Comparison of ENCODE assay signal across 29 mouse cellular contexts in genomic region chr4:119450436-119450835, GRCm38 (mm10). TPM values are rescaled to one million over a fixed set of nuclear protein-coding genes. Genes with fewer than 3 reads are reported as not detected.
A peak's percentile ranks its signal among the peaks of the same experiment; 100 is the strongest.
DNase-seq lines count a peak whose midpoint lies in the region; ATAC-seq and TF ChIP-seq lines count a peak whose summit lies in the region.
"Had no signal": no experiment of that assay in that cellular context is flagged by ENCODE, and none has a peak within 500 bp of the region (broad histone marks: within the 10 kb centered on the region; RNA-seq: fewer than 3 reads in every experiment).

No protein-coding gene starts in this region.

- no peaks in the 10 kb centered on the region for H3K36me3 ChIP-seq in forebrain, postnatal 0 days (ENCODE audit: insufficient read depth)
- no peaks in the 10 kb centered on the region for H3K36me3 ChIP-seq in forebrain, embryonic 15.5 days
- H3K36me3 ChIP-seq: embryonic facial prominence, embryonic 13.5 days; embryonic facial prominence, embryonic 15.5 days; forebrain, embryonic 10.5 days; forebrain, embryonic 12.5 days; G1E had no signal

- no peak for ATAC-seq in forebrain, postnatal 0 days
- ATAC-seq in forebrain, embryonic 15.5 days (replicated peaks), result no peak
- ATAC-seq: activated CD4-positive, CD25-positive, alpha-beta regulatory T cell, adult 4 months; CD4-positive, CD25-positive, alpha-beta regulatory T cell, adult 4 months; forebrain, embryonic 14.5 days; Patski had no signal

- no peak overlapping the region for H3K4me3 ChIP-seq in forebrain, postnatal 0 days (ENCODE audit: low read depth, low read length)
- H3K4me3 ChIP-seq in forebrain, embryonic 15.5 days, result no peak overlapping the region
- H3K4me3 ChIP-seq: embryonic facial prominence, embryonic 13.5 days; embryonic facial prominence, embryonic 15.5 days; erythroblast, embryonic 14.5 days; forebrain, embryonic 10.5 days; forebrain, embryonic 12.5 days had no signal

- H3K9ac ChIP-seq in forebrain, postnatal 0 days, result no peak overlapping the region
- no peak overlapping the region for H3K9ac ChIP-seq in forebrain, embryonic 15.5 days (replicated peaks)
- H3K9ac ChIP-seq: embryonic facial prominence, embryonic 13.5 days; embryonic facial prominence, embryonic 15.5 days; forebrain, embryonic 12.5 days had no signal

- peak overlapping the region; percentile 40; the same call in 1 of the 2 replicates for H3K27ac ChIP-seq in forebrain, postnatal 0 days (ENCODE audit: low read depth, low read length)
- no peak overlapping the region for H3K27ac ChIP-seq in forebrain, embryonic 15.5 days (replicated peaks)
- H3K27ac ChIP-seq: embryonic facial prominence, embryonic 13.5 days; embryonic facial prominence, embryonic 15.5 days; forebrain, embryonic 10.5 days; forebrain, embryonic 12.5 days had no signal

- peaks cover 4% of the 10 kb centered on the region; the same call in 1 of the 2 replicates for H3K4me1 ChIP-seq in forebrain, postnatal 0 days (ENCODE audit: insufficient read depth)
- H3K4me1 ChIP-seq in forebrain, embryonic 15.5 days, result peaks cover 7% of the 10 kb centered on the region
- H3K4me1 ChIP-seq: embryonic facial prominence, embryonic 15.5 days had no signal

- DNase-seq in forebrain, postnatal 0 days, result no peak
- peak; percentile 62 for DNase-seq in heart, adult 11 months
- no peak for DNase-seq in heart, adult 8-10 months (ENCODE audit: low spot score)
- DNase-seq in brain, adult 2 months (ENCODE audit: low read depth, low spot score), result peak; percentile 49
- DNase-seq: adrenal gland, adult 8-10 months; adrenal gland, postnatal 14 days; adrenal gland, postnatal 36 days; B cell, adult 2 months; cerebellum, adult 11 months; cerebellum, adult 18-20 months; cerebellum, adult 8-10 months; cerebellum, adult 9-11 months; cerebellum, postnatal 14 days; cerebellum, postnatal 36 days; embryo, embryonic 11 days had no signal

- H3K27me3 ChIP-seq in forebrain, postnatal 0 days (ENCODE audit: insufficient read depth, low read length), result no peaks in the 10 kb centered on the region
- H3K27me3 ChIP-seq in forebrain, embryonic 15.5 days, result no peaks in the 10 kb centered on the region
- H3K27me3 ChIP-seq: CH12.LX; embryonic facial prominence, embryonic 13.5 days; embryonic facial prominence, embryonic 15.5 days; forebrain, embryonic 12.5 days; Patski had no signal

- no peaks in the 10 kb centered on the region for H3K9me3 ChIP-seq in forebrain, postnatal 0 days (ENCODE audit: low read length)
- no peaks in the 10 kb centered on the region for H3K9me3 ChIP-seq in forebrain, embryonic 15.5 days
- H3K9me3 ChIP-seq: embryonic facial prominence, embryonic 13.5 days; embryonic facial prominence, embryonic 15.5 days; forebrain, embryonic 10.5 days; forebrain, embryonic 12.5 days; G1E had no signal

- no peak overlapping the region for H3K4me2 ChIP-seq in forebrain, postnatal 0 days (ENCODE audit: low read depth)
- H3K4me2 ChIP-seq in forebrain, embryonic 15.5 days (replicated peaks), result no peak overlapping the region
- H3K4me2 ChIP-seq: embryonic facial prominence, embryonic 13.5 days; embryonic facial prominence, embryonic 15.5 days; forebrain, embryonic 12.5 days had no signal

- no peak for TF ChIP-seq CTCF in forebrain, postnatal 0 days (IDR thresholded peaks at IDR 0.05; ENCODE audit: low read depth)

- 59% methylated on average over 7 of the region's 7 CpGs for WGBS in forebrain, postnatal 0 days
- WGBS in forebrain, embryonic 15.5 days, result 68% methylated on average over 7 of the region's 7 CpGs

RNA-seq across cellular contexts. Expression of gene Zmynd12, which starts 27.8 kb away (rescaled TPM):
- total RNA-seq in forebrain, postnatal 0 days (2014; rRNA removed), result 0.33 and 0.77 TPM in 2 replicates
- polyA plus RNA-seq in forebrain, postnatal 0 days (2015; fragmentation: Nextera tagmentation; extraction: Ambion mirVana), result 0.82 and 1.1 TPM in 2 replicates
- polyA plus RNA-seq in forebrain, embryonic 15.5 days (2015; fragmentation: Nextera tagmentation; extraction: Ambion mirVana), result 0.27 and 0.57 TPM in 2 replicates
- not detected for total RNA-seq in heart, adult 8-10 months (2022)
- total RNA-seq: common myeloid progenitor, adult 5-6 weeks had no signal
- polyA plus RNA-seq: activated CD4-positive, CD25-positive, alpha-beta regulatory T cell, adult 4 months; embryonic facial prominence, embryonic 11.5 days; embryonic facial prominence, embryonic 13.5 days; erythroblast, embryonic 14.5 days; forebrain, embryonic 12.5 days had no signal

RNA-seq across cellular contexts. Expression of gene Ppcs, which starts 28.2 kb away (rescaled TPM):
- total RNA-seq in forebrain, postnatal 0 days (2014; rRNA removed), result 13.5 and 16.3 TPM in 2 replicates
- polyA plus RNA-seq in forebrain, postnatal 0 days (2015; fragmentation: Nextera tagmentation; extraction: Ambion mirVana), result 20.6 and 20.9 TPM in 2 replicates
- polyA plus RNA-seq in forebrain, embryonic 15.5 days (2015; fragmentation: Nextera tagmentation; extraction: Ambion mirVana), result 16.7 and 17.7 TPM in 2 replicates
- 10 to 100 TPM in 3 of 4 experiments, 1 to 10 TPM in 1; 6.2 to 13.3 (median 11.9) TPM for total RNA-seq in heart, adult 8-10 months (2022)

RNA-seq across cellular contexts. Expression of gene Ccdc30, which starts 35.1 kb away (rescaled TPM):
- total RNA-seq in forebrain, postnatal 0 days (2014; rRNA removed), result 15.1 and 16.7 TPM in 2 replicates
- 19.2 and 23.0 TPM in 2 replicates for polyA plus RNA-seq in forebrain, postnatal 0 days (2015; fragmentation: Nextera tagmentation; extraction: Ambion mirVana)
- polyA plus RNA-seq in forebrain, embryonic 15.5 days (2015; fragmentation: Nextera tagmentation; extraction: Ambion mirVana), result 10.6 and 13.0 TPM in 2 replicates
- total RNA-seq in heart, adult 8-10 months (2022), result 1 to 10 TPM in 1 of 4 experiments, under 1 TPM in 2, not detected in 1; 0.19 to 1.3 (median 0.44) TPM
- total RNA-seq: common myeloid progenitor, adult 5-6 weeks had no signal
- polyA plus RNA-seq: erythroblast, embryonic 14.5 days; G1E had no signal

RNA-seq across cellular contexts. Expression of gene Rimkla, which starts 42.0 kb away (rescaled TPM):
- 22.8 and 28.4 TPM in 2 replicates for total RNA-seq in forebrain, postnatal 0 days (2014; rRNA removed)
- polyA plus RNA-seq in forebrain, postnatal 0 days (2015; fragmentation: Nextera tagmentation; extraction: Ambion mirVana), result 16.6 and 21.6 TPM in 2 replicates
- 19.1 and 20.3 TPM in 2 replicates for polyA plus RNA-seq in forebrain, embryonic 15.5 days (2015; fragmentation: Nextera tagmentation; extraction: Ambion mirVana)
- 1 to 10 TPM in 1 of 4 experiments, under 1 TPM in 3; 0.38 to 1.1 (median 0.72) TPM for total RNA-seq in heart, adult 8-10 months (2022)
- total RNA-seq: common myeloid progenitor, adult 5-6 weeks; G1E had no signal
- polyA plus RNA-seq: erythroblast, embryonic 14.5 days; G1E had no signal

Comparison
In these comparisons a context has a peak if more than half of its experiments do, and no peak if none do; other contexts are left out.
1. DNase-seq: peak in heart, adult 11 months (single experiment) and brain, adult 2 months (single experiment); none in forebrain, postnatal 0 days (single experiment) and heart, adult 8-10 months (single experiment).